Mouse (Mus musculus): ENCODE measurements around the gene Ipo7.

Ipo7 gene

DNA sequence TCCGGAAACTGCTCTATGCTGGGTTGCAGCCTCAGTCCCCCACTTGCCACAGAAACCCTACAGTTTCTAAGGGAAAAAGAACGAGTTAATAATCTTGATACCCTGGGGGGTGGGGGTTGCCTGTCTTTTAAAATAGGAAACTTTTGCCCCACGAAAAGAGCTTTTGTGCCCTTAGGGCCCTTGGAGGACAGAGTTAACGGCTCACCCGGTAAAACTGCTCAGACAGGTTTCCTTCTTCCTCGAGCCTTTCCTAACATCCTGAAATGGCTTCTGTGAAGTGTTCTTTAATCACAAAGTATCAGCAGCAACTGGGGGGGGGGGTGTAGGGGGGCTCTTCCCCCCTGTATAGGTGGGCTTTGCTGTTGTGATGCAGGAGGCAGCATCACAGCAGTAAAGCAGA, 82.8 kb downstream of the Ipo7 start:
- no peak for DNase-seq (ENCODE audit: low spot score in 2 of 2)

DNA sequence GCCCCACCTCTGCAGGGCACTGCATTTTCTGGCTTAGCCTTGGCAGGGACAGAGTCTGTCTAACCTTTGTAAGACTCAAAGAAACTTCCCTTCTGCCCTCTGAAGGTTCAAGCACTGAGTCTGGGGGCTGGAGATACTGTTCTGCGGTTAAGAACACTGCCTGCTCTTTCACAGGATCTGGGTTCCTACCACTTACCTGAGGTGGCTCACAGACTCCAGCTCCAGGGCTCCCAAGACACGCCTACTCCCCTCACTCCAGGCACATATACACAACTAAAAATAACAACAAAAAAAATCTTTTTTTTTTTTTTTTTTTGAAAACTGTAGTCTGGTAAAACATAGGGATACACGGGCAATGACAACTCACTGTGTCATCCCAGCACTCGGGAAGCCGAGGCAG, 83.2 kb downstream of the Ipo7 start:
- DNase-seq (ENCODE audit: low spot score in 2 of 2) = no peak

DNA sequence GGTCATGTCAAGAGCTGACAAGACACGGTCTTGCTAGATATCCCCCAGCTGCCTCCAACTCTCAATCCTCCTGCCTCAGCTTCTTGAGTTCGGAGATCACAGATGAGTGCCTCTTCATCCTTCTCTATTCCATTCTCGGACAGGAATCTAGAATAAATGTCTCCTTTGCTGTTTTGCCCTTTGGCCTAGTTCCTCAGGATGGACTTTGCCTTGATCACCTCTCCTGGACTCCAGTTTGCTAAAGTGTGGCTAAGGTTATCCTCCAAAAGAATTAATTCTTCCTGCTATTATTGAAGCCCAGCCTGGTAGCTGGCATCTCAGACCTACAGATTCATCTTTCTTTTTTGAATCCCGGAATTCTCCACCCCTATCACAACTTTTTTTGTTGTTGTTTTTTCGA, 87.0 kb downstream of the Ipo7 start:
- no peak for DNase-seq (ENCODE audit: low spot score in 2 of 2)
